Mouse (Mus musculus): Measurements from ENCODE around the gene Xkrx. TPM values are rescaled to one million over a fixed set of nuclear protein-coding genes. Genes with fewer than 3 reads are reported as not detected.

Gene Xkrx
- total and polyA plus RNA-seq, 3 experiments, result 0.49 to 1.0 (median 0.69) TPM

Other genes with a start within 250 kb of the Xkrx start
- gene Sytl4, start 180.3 kb downstream of the Xkrx start, total RNA-seq (2021), result 10 to 100 TPM; 12.7 to 16.0 TPM
- gene Sytl4, start 180.3 kb downstream of the Xkrx start, polyA plus RNA-seq (2012; rRNA removed), result 0.73 and 0.96 TPM in 2 replicates
- 10 to 100 TPM; 30.8 to 38.0 TPM for gene Cstf2, start 102.9 kb downstream of the Xkrx start, total RNA-seq (2021)
- gene Cstf2, start 102.9 kb downstream of the Xkrx start, polyA plus RNA-seq (2012; rRNA removed), result 10.0 and 23.7 TPM in 2 replicates
- gene Arl13a, start 25.4 kb upstream of the Xkrx start, total RNA-seq (2021), result not detected
- not detected in 2 replicates for gene Arl13a, start 25.4 kb upstream of the Xkrx start, polyA plus RNA-seq (2012; rRNA removed)
- gene Nox1, start 59.9 kb upstream of the Xkrx start, total RNA-seq (2021), result under 1 TPM in 1 of 2 experiments, not detected in 1; 0.86 TPM
- not detected in 2 replicates for gene Nox1, start 59.9 kb upstream of the Xkrx start, polyA plus RNA-seq (2012; rRNA removed)
- 10 to 100 TPM; 35.7 to 48.7 TPM for gene Trmt2b, start 114.9 kb upstream of the Xkrx start, total RNA-seq (2021)
- 5.2 and 6.3 TPM in 2 replicates for gene Trmt2b, start 114.9 kb upstream of the Xkrx start, polyA plus RNA-seq (2012; rRNA removed)
- gene Tmem35a, start 133.1 kb upstream of the Xkrx start, total RNA-seq (2021), result 100 to 1,000 TPM; 189 to 314 TPM
- 122 and 133 TPM in 2 replicates for gene Tmem35a, start 133.1 kb upstream of the Xkrx start, polyA plus RNA-seq (2012; rRNA removed)
- 1 to 10 TPM; 2.2 to 3.5 TPM for gene Cenpi, start 146.0 kb upstream of the Xkrx start, total RNA-seq (2021)
- 0.25 TPM in 2 replicates for gene Cenpi, start 146.0 kb upstream of the Xkrx start, polyA plus RNA-seq (2012; rRNA removed)
- under 1 TPM; 0.35 to 0.41 TPM for gene Drp2, start 242.5 kb upstream of the Xkrx start, total RNA-seq (2021)
- 0.11 and 0.13 TPM in 2 replicates for gene Drp2, start 242.5 kb upstream of the Xkrx start, polyA plus RNA-seq (2012; rRNA removed)